Mouse (Mus musculus) E14TG2a.4 (cell line): ENCODE results near the gene Nid2.

ENCODE experiments used
- H3K27me3 ChIP-seq: 2 replicates; pipeline ENCODE4 v1.6.1; 2014; ENCODE audit warnings: low read length, control low read depth; ENCODE audit not compliant: insufficient read depth
- H3K36me3 ChIP-seq: 2 replicates; pipeline ENCODE4 v1.6.1; 2014; ENCODE audit warnings: low read length, control low read depth; ENCODE audit not compliant: insufficient read depth
- H3K4me1 ChIP-seq: replicated peaks from 2 replicates; pipeline ENCODE4 v1.6.1; 2014; ENCODE audit warnings: low read depth, low read length, control low read depth
- H3K4me3 ChIP-seq: replicated peaks from 2 replicates; pipeline ENCODE4 v1.5.1; 2014; ENCODE audit warnings: mild to moderate bottlenecking, low read length
- H3K9me3 ChIP-seq: 2 replicates; pipeline ENCODE4 v1.6.1; 2014; ENCODE audit warnings: low read length, control low read depth
- CTCF ChIP-seq: conservative IDR thresholded peaks from 2 replicates; pipeline ENCODE4 v1.5.1; 2014; ENCODE audit warnings: low read length
- NANOG ChIP-seq: IDR thresholded peaks from 2 replicates; pipeline ENCODE4 v1.6.1; 2014; ENCODE audit warnings: borderline replicate concordance, low read length, mixed read lengths
- POU5F1 ChIP-seq: IDR thresholded peaks from 2 replicates; pipeline ENCODE4 v1.6.1; 2014; ENCODE audit warnings: low read length, borderline replicate concordance

The Nid2 gene

DNA sequence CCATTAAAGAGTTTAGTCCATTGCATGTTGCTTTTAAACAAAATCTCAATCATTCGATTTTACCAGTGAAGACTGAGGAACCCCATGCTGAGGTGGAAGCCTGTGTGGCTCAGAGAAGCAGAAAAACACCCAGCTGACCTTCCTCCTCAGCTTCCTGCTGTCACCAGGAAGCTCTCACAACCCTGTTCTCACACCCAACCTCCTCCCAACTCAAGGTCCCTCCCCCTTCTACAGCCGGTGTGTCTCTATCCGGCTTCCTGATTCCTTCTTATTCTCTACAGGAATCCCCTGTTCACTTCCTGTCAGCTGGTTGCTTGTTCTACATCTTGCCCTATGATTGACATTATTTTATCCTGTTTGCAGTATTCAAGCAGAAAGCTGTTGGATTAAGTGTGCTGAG, 38.0 kb upstream of the Nid2 start:
- H3K4me3 ChIP-seq = no peak overlapping the region
- H3K36me3 ChIP-seq = no peaks in the 10 kb centered on the region
- H3K4me1 ChIP-seq = peaks cover 16% of the 10 kb centered on the region
- H3K9me3 ChIP-seq = no peaks in the 10 kb centered on the region
- H3K27me3 ChIP-seq = peaks cover 3% of the 10 kb centered on the region
- TF ChIP-seq POU5F1 (no peak), NANOG (no peak), CTCF (no peak)

DNA sequence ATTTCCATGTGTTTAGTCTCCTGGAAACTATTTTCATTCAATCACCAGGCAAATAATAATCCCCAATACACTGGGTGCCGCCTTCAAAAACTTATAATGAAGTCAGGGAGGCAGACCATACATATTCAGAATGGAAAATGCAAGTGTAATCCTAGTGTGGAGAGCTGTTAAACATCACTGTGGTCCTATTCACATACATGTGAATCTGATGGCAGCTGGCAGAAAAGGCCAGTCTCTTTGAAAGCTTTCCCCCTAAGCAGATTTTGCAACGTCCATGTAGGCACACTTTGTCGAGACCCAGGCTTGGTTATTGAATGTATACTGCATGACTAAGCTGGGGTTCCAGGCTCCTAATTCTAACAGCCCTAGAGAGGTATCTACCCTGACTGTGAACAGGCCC, 32.0 kb upstream of the Nid2 start:
- Histone ChIP-seq H3K4me1 (peaks cover 3% of the 10 kb centered on the region; the same call in 1 of the 2 replicates), H3K36me3 (no peaks in the 10 kb centered on the region), H3K27me3 (peaks cover 3% of the 10 kb centered on the region; the same call in 1 of the 2 replicates), H3K4me3 (no peak overlapping the region), H3K9me3 (no peaks in the 10 kb centered on the region)
- TF ChIP-seq CTCF (no peak), POU5F1 (no peak), NANOG (no peak)

- Histone ChIP-seq H3K27me3 (peaks cover 3% of the 10 kb centered on the region; the same call in 1 of the 2 replicates), H3K4me3 (no peak overlapping the region), H3K36me3 (no peaks in the 10 kb centered on the region), H3K4me1 (peaks cover 3% of the 10 kb centered on the region; the same call in 1 of the 2 replicates), H3K9me3 (no peaks in the 10 kb centered on the region)
- TF ChIP-seq NANOG = no peak
- TF ChIP-seq POU5F1 = no peak
- no peak for TF ChIP-seq CTCF
Observed at GRCm38 (mm10) chr14:19720044-19720611, 30.9 kb upstream of the Nid2 start.

DNA sequence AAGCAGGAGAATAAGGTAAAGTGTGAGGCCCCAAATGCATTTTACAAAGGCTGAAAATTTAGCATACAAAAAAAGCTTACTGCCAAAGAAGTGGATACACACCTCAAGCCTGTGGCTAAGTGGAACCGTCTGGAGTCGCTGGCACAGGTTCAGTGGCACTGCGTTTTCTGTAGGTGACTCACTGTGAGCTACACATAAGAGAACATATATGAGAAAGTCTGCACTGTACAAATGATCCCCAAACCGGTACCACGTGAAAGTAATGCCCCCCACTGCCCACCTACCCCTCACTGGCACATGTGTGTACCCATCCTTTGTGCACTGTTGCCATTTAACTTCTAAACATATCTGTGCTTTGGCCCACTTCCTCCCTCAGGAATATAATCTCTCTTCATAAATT, 22.8 kb upstream of the Nid2 start:
- H3K36me3 ChIP-seq = no peaks in the 10 kb centered on the region
- H3K27me3 ChIP-seq = no peaks in the 10 kb centered on the region
- no peak overlapping the region for H3K4me3 ChIP-seq
- peaks cover 5% of the 10 kb centered on the region; the same call in 1 of the 2 replicates for H3K4me1 ChIP-seq
- TF ChIP-seq POU5F1 = no peak
- TF ChIP-seq NANOG = no peak
- no peak for TF ChIP-seq CTCF
- no peaks in the 10 kb centered on the region for H3K9me3 ChIP-seq

GRCm38 (mm10) chr14:19728737-19729136, 22.3 kb upstream of the Nid2 start:
- Histone ChIP-seq H3K9me3 (no peaks in the 10 kb centered on the region), H3K36me3 (no peaks in the 10 kb centered on the region), H3K27me3 (no peaks in the 10 kb centered on the region), H3K4me1 (peaks cover 10% of the 10 kb centered on the region), H3K4me3 (no peak overlapping the region)
- TF ChIP-seq POU5F1 = no peak
- no peak for TF ChIP-seq CTCF
- no peak for TF ChIP-seq NANOG

- Histone ChIP-seq H3K4me1 (peaks cover 10% of the 10 kb centered on the region), H3K9me3 (no peaks in the 10 kb centered on the region), H3K36me3 (no peaks in the 10 kb centered on the region), H3K4me3 (no peak overlapping the region), H3K27me3 (no peaks in the 10 kb centered on the region)
- TF ChIP-seq CTCF (no peak), NANOG (no peak)
Observed at GRCm38 (mm10) chr14:19732097-19732496, 19.0 kb upstream of the Nid2 start.

DNA sequence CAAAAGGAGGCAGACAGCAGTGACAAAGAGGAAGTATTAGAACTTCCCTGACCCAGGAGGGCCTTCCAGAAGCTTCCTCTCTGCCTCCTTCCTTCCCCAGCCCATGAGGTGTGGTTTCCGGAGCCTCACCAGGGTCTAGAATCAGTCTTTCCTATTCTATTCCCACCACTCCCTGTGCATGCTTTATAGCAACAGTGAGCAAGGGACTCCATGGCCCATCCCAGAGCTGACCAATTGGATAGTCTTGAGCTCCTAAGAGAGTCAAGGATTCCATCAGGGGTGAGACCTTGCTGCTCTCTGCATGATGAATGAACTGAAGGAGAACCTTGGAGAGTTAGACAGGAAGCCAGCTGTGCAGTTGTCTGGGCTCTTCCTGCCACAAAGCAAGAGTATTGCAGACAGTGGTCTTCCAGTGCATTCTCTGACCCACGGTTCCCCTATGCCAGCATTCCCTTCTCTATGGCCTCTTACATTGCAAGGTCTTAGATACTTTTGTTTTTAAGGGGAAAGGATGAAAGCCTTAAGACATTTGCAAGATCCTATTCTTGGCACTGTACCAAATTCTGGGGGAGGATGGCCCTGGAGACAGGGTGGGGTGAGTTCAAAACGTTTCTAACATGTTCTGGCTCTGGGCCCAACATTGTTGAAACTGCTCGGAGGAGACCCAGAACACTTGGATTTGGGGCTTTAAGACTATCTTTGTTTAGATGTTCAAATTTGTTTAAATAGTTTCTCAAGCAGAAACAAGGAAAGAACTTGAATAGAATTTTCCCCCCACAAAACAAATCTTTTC, 17.4 kb upstream of the Nid2 start:
- TF ChIP-seq CTCF = no peak
- TF ChIP-seq POU5F1 = no peak
- Histone ChIP-seq H3K27me3 (no peaks in the 10 kb centered on the region), H3K4me3 (no peak overlapping the region), H3K4me1 (peaks cover 10% of the 10 kb centered on the region), H3K9me3 (no peaks in the 10 kb centered on the region), H3K36me3 (no peaks in the 10 kb centered on the region)

GRCm38 (mm10) chr14:19735303-19735702, 15.8 kb upstream of the Nid2 start:
- Histone ChIP-seq H3K36me3 (no peaks in the 10 kb centered on the region), H3K4me3 (no peak overlapping the region), H3K27me3 (no peaks in the 10 kb centered on the region), H3K4me1 (peaks cover 10% of the 10 kb centered on the region), H3K9me3 (no peaks in the 10 kb centered on the region)
- no peak for TF ChIP-seq POU5F1
- no peak for TF ChIP-seq CTCF
- TF ChIP-seq NANOG = no peak

- no peak overlapping the region for H3K4me3 ChIP-seq
- no peaks in the 10 kb centered on the region for H3K36me3 ChIP-seq
- H3K27me3 ChIP-seq = no peaks in the 10 kb centered on the region
- peaks cover 12% of the 10 kb centered on the region for H3K4me1 ChIP-seq
- no peaks in the 10 kb centered on the region for H3K9me3 ChIP-seq
- TF ChIP-seq POU5F1 (no peak), NANOG (no peak), CTCF (no peak)
Observed at GRCm38 (mm10) chr14:19737568-19737967, 13.5 kb upstream of the Nid2 start.
